Mouse (Mus musculus) layer of hippocampus, postnatal 36 days (tissue): ENCODE measurements around the gene Lmf1. TPM values are rescaled to one million over a fixed set of nuclear protein-coding genes. Genes with fewer than 3 reads are reported as not detected.

Source experiments
- DNase-seq, 2 experiments: peaks; one replicate each; pipeline ENCODE4 v3.0.0; 2022
- total RNA-seq, 2 experiments: library from RNA; stranded (reverse); gene quantifications; 2 replicates each; pipeline ENCODE4 v1.2.3; 2021

Lmf1 gene
- total RNA-seq = 10 to 100 TPM; 28.3 to 28.8 TPM

GRCm38 (mm10) chr17:25578920-25579319 is at the start of gene Lmf1:
Gene Lmf1 (plus strand): TSS chr17:25579085.
- peak; percentile 94 to 96 for DNase-seq

GRCm38 (mm10) chr17:25530357-25531022 is 48.4 kb upstream of the Lmf1 start:
- no peak for DNase-seq

GRCm38 (mm10) chr17:25538945-25539875 is 39.7 kb upstream of the Lmf1 start:
- peak; percentile 37 to 44 for DNase-seq

GRCm38 (mm10) chr17:25540731-25541130 is 38.2 kb upstream of the Lmf1 start:
- DNase-seq = no peak

GRCm38 (mm10) chr17:25541768-25542167 is 37.1 kb upstream of the Lmf1 start:
- DNase-seq = no peak

GRCm38 (mm10) chr17:25547026-25547425 is 31.9 kb upstream of the Lmf1 start:
- DNase-seq = no peak

GRCm38 (mm10) chr17:25550020-25550419 is 28.9 kb upstream of the Lmf1 start:
- no peak for DNase-seq

GRCm38 (mm10) chr17:25551313-25551712 is 27.6 kb upstream of the Lmf1 start:
- no peak for DNase-seq

- DNase-seq = no peak
Observed at GRCm38 (mm10) chr17:25555159-25555558, 23.7 kb upstream of the Lmf1 start.

GRCm38 (mm10) chr17:25555666-25556629 is 22.9 kb upstream of the Lmf1 start:
- peak; percentile 81 to 83 for DNase-seq

GRCm38 (mm10) chr17:25556630-25557354 is 22.1 kb upstream of the Lmf1 start:
- peak in 1 of 2 experiments; percentile 83 for DNase-seq

GRCm38 (mm10) chr17:25559634-25560033 is 19.3 kb upstream of the Lmf1 start:
- DNase-seq = no peak

GRCm38 (mm10) chr17:25560554-25561222 is 18.2 kb upstream of the Lmf1 start:
- DNase-seq = no peak

GRCm38 (mm10) chr17:25561223-25562028 is 17.5 kb upstream of the Lmf1 start:
- DNase-seq = peak; percentile 63 to 76

- DNase-seq = peak in 1 of 2 experiments; percentile 52
Observed at GRCm38 (mm10) chr17:25564481-25564880, 14.4 kb upstream of the Lmf1 start.

- DNase-seq = peak; percentile 45 to 54
Observed at GRCm38 (mm10) chr17:25565244-25565643, 13.6 kb upstream of the Lmf1 start.

GRCm38 (mm10) chr17:25565860-25566600 is 12.9 kb upstream of the Lmf1 start:
- DNase-seq = no peak

GRCm38 (mm10) chr17:25567261-25567660 is 11.6 kb upstream of the Lmf1 start:
- DNase-seq = peak; percentile 42 to 43

GRCm38 (mm10) chr17:25567745-25568144 is 11.1 kb upstream of the Lmf1 start:
- peak; percentile 77 to 82 for DNase-seq
